Mouse (Mus musculus): ENCODE measurements around the gene Col25a1.

DNA sequence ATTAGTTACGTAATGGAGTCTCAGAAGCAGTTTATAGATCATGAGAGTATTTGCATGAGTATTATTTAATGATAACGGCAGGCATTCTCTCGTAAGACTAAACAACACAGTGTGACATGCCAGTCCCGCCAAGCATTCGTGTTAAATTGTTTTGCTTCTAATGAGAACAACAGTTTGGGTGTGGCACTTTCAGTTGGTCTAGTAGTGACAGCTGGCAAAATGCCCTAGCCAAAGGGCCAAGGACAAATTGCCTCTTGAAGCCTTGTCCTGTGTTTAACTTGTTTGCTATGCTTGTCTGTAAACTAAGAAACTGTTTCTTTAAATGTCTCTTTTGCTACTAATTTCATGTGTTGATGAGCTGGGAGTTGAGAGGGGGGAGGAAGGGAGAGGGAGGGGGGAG is 56.3 kb downstream of the Col25a1 start:
- TF ChIP-seq POLR2A (IDR thresholded peaks at IDR 0.05; ENCODE audit: borderline replicate concordance, low read depth, low read length) (no peak), CTCF (IDR thresholded peaks at IDR 0.05; ENCODE audit: low read depth, low read length) (no peak)
